Comparison of ENCODE assay signal across 27 mouse cellular contexts in genomic region chr2:128249607-128250006, GRCm38 (mm10).
DNase-seq lines count a peak whose midpoint lies in the region; ATAC-seq and TF ChIP-seq lines count a peak whose summit lies in the region.
"Had no signal": no experiment of that assay in that cellular context is flagged by ENCODE, and none has a peak within 500 bp of the region (broad histone marks: within the 10 kb centered on the region; RNA-seq: fewer than 3 reads in every experiment).

No protein-coding gene starts in this region.

- peak overlapping the region; percentile 62; the same call in 1 of the 2 replicates for H3K27ac ChIP-seq in bone marrow, adult 2 months (ENCODE audit: control insufficient read depth, insufficient read depth, low read depth, low read length, poor library complexity)
- H3K27ac ChIP-seq: embryonic facial prominence, embryonic 13.5 days; embryonic facial prominence, embryonic 15.5 days; forebrain, embryonic 10.5 days; forebrain, embryonic 12.5 days had no signal

- no peak for TF ChIP-seq CTCF in bone marrow, adult 2 months (IDR thresholded peaks at IDR 0.05; ENCODE audit: control insufficient read depth, insufficient read depth, low read length)

- no peak for TF ChIP-seq POLR2A in bone marrow, adult 2 months (IDR thresholded peaks at IDR 0.05; ENCODE audit: borderline replicate concordance, control insufficient read depth, low read depth, low read length)

- no peak overlapping the region for H3K4me3 ChIP-seq in bone marrow, adult 2 months (replicated peaks; ENCODE audit: control insufficient read depth, low read depth, low read length)
- H3K4me3 ChIP-seq: embryonic facial prominence, embryonic 13.5 days; embryonic facial prominence, embryonic 15.5 days; erythroblast, embryonic 14.5 days; forebrain, embryonic 10.5 days; forebrain, embryonic 12.5 days had no signal

- DNase-seq in heart, adult 8-10 months (ENCODE audit: low spot score): peak; percentile 35
- no peak for DNase-seq in heart, postnatal 4 days
- DNase-seq in frontal cortex, postnatal 25 days (ENCODE audit: low spot score in 2 of 2): no peak
- DNase-seq in B cell, adult 2 months: no peak
- DNase-seq: adrenal gland, adult 8-10 months; adrenal gland, postnatal 14 days; adrenal gland, postnatal 36 days; cerebellum, adult 11 months; cerebellum, adult 18-20 months; cerebellum, adult 8-10 months; cerebellum, adult 9-11 months; cerebellum, postnatal 14 days; cerebellum, postnatal 36 days; embryo, embryonic 11 days had no signal

- WGBS in bone marrow, adult 2 months: 40% methylated on average over 2 of the region's 2 CpGs

- 0 out of 2 replicates have a peak, but pooled peaks have one; percentile 43 for ATAC-seq in granulocyte monocyte progenitor cell, adult 5-6 weeks (replicated peaks; ENCODE audit: poor library complexity, severe bottlenecking)
- 0 out of 2 replicates have a peak, but pooled peaks have one; percentile 19 for ATAC-seq in megakaryocyte progenitor cell, adult 5-6 weeks (replicated peaks; ENCODE audit: poor library complexity)
- ATAC-seq: activated CD4-positive, CD25-positive, alpha-beta regulatory T cell, adult 4 months; CD4-positive, CD25-positive, alpha-beta regulatory T cell, adult 4 months; forebrain, embryonic 14.5 days; forebrain, embryonic 16.5 days; Patski had no signal

- peaks cover 4% of the 10 kb centered on the region; the same call in 1 of the 2 replicates for H3K4me1 ChIP-seq in bone marrow, adult 2 months (ENCODE audit: control insufficient read depth, insufficient read depth, low read length)
- H3K4me1 ChIP-seq: embryonic facial prominence, embryonic 13.5 days had no signal
